Mouse (Mus musculus): ENCODE results near the gene Cmtm7. TPM values are rescaled to one million over a fixed set of nuclear protein-coding genes. Genes with fewer than 3 reads are reported as not detected.

Cmtm7 gene
- 10 to 100 TPM; 29.9 to 46.1 (median 34.1) TPM for total RNA-seq (2022)

GRCm38 (mm10) chr9:114781526-114782212 lies at the start of gene Cmtm7:
Gene Cmtm7 (minus strand): TSS chr9:114781856.
- peak; percentile 71 for DNase-seq

GRCm38 (mm10) chr9:114830351-114830750 lies 48.7 kb upstream of the Cmtm7 start:
- no peak for DNase-seq

- no peak for DNase-seq
These were observed 48.0 kb upstream of the Cmtm7 start for GRCm38 (mm10) chr9:114829669-114830068.

GRCm38 (mm10) chr9:114828377-114828776 lies 46.7 kb upstream of the Cmtm7 start:
- DNase-seq = no peak

- no peak for DNase-seq
These were observed 45.7 kb upstream of the Cmtm7 start for GRCm38 (mm10) chr9:114827242-114827852.

- no peak for DNase-seq
These were observed 42.5 kb upstream of the Cmtm7 start for GRCm38 (mm10) chr9:114824166-114824565.

GRCm38 (mm10) chr9:114821548-114822289 lies 40.1 kb upstream of the Cmtm7 start:
- DNase-seq = no peak

- no peak for DNase-seq
These were observed 37.3 kb upstream of the Cmtm7 start for GRCm38 (mm10) chr9:114818918-114819317.

GRCm38 (mm10) chr9:114817012-114817411 lies 35.4 kb upstream of the Cmtm7 start:
- DNase-seq = no peak

GRCm38 (mm10) chr9:114816121-114816520 lies 34.5 kb upstream of the Cmtm7 start:
- DNase-seq = no peak

- no peak for DNase-seq
These were observed 33.7 kb upstream of the Cmtm7 start for GRCm38 (mm10) chr9:114815315-114815714.

GRCm38 (mm10) chr9:114812001-114812400 lies 30.3 kb upstream of the Cmtm7 start:
- DNase-seq = no peak

GRCm38 (mm10) chr9:114810837-114811236 lies 29.2 kb upstream of the Cmtm7 start:
- no peak for DNase-seq

GRCm38 (mm10) chr9:114808671-114809070 lies 27.0 kb upstream of the Cmtm7 start:
- no peak for DNase-seq

- no peak for DNase-seq
These were observed 25.6 kb upstream of the Cmtm7 start for GRCm38 (mm10) chr9:114807261-114807660.

- DNase-seq = no peak
These were observed 23.6 kb upstream of the Cmtm7 start for GRCm38 (mm10) chr9:114805151-114805671.

GRCm38 (mm10) chr9:114802191-114802590 lies 20.5 kb upstream of the Cmtm7 start:
- no peak for DNase-seq

GRCm38 (mm10) chr9:114801301-114801700 lies 19.6 kb upstream of the Cmtm7 start:
- DNase-seq = no peak

GRCm38 (mm10) chr9:114799498-114800107 lies 17.9 kb upstream of the Cmtm7 start:
- no peak for DNase-seq

GRCm38 (mm10) chr9:114798845-114799244 lies 17.2 kb upstream of the Cmtm7 start:
- no peak for DNase-seq

- peak; percentile 60 for DNase-seq
These were observed 15.8 kb upstream of the Cmtm7 start for GRCm38 (mm10) chr9:114797329-114798004.

GRCm38 (mm10) chr9:114796473-114797050 lies 14.9 kb upstream of the Cmtm7 start:
- no peak for DNase-seq

All from adrenal gland, adult 8-10 months (tissue).